Mouse (Mus musculus): ENCODE data around the gene Stard10. TPM values are rescaled to one million over a fixed set of nuclear protein-coding genes. Genes with fewer than 3 reads are reported as not detected.

The Stard10 gene
- total RNA-seq, 2 experiments from 2014 or later, result 31.4 to 32.2 TPM

GRCm38 (mm10) chr7:101385331-101385733, 68.4 kb downstream of the Stard10 start:
- intact Hi-C loops (cut with DNase I), result no loop called here
- DNase-seq (ENCODE audit: low spot score in 2 of 2), result no peak

- intact Hi-C loops (cut with DNase I), result no loop called here
- no peak for DNase-seq (ENCODE audit: low spot score in 2 of 2)
Observed at GRCm38 (mm10) chr7:101385866-101386452, 69.1 kb downstream of the Stard10 start.

- no peak for DNase-seq (ENCODE audit: low spot score in 2 of 2)
- intact Hi-C loops (cut with DNase I), result no loop called here
Observed at GRCm38 (mm10) chr7:101389256-101389655, 72.4 kb downstream of the Stard10 start.

GRCm38 (mm10) chr7:101391909-101392479, 75.1 kb downstream of the Stard10 start:
- intact Hi-C loops (cut with DNase I), result no loop called here
- no peak for DNase-seq (ENCODE audit: low spot score in 2 of 2)

GRCm38 (mm10) chr7:101393015-101393414, 76.1 kb downstream of the Stard10 start:
- intact Hi-C loops (cut with DNase I), result no loop called here
- DNase-seq (ENCODE audit: low spot score in 2 of 2), result no peak

GRCm38 (mm10) chr7:101393694-101394504, 77.0 kb downstream of the Stard10 start:
- intact Hi-C loops (cut with DNase I), result no loop called here
- no peak for DNase-seq (ENCODE audit: low spot score in 2 of 2)

- no peak for DNase-seq (ENCODE audit: low spot score in 2 of 2)
- intact Hi-C loops (cut with DNase I), result no loop called here
Observed at GRCm38 (mm10) chr7:101394569-101394968, 77.7 kb downstream of the Stard10 start.

GRCm38 (mm10) chr7:101395471-101395870, 78.6 kb downstream of the Stard10 start:
- no peak for DNase-seq (ENCODE audit: low spot score in 2 of 2)
- intact Hi-C loops (cut with DNase I), result no loop called here

Other genes starting within 250 kb of the Stard10 start
- gene Fchsd2, start 224.2 kb upstream of the Stard10 start, total RNA-seq (2021), result 10 to 100 TPM; 45.1 to 51.7 TPM
- gene Atg16l2, start 14.8 kb upstream of the Stard10 start, total RNA-seq (2021), result 10 to 100 TPM; 53.7 to 60.3 TPM
- 10 to 100 TPM; 13.9 to 17.9 TPM for gene Arap1, start 31.0 kb downstream of the Stard10 start, total RNA-seq (2021)
- not detected for gene Gm45837, start 93.8 kb downstream of the Stard10 start, total RNA-seq (2021)
- gene Pde2a, start 104.6 kb downstream of the Stard10 start, total RNA-seq (2021), result 100 to 1,000 TPM; 349 to 363 TPM

Data from left cerebral cortex, postnatal 14 days (tissue).